7 mouse cellular contexts compared by ENCODE assay signal in genomic region chr1:167307674-167308073, GRCm38 (mm10). TPM values are rescaled to one million over a fixed set of nuclear protein-coding genes. Genes with fewer than 3 reads are reported as not detected.
DNase-seq lines count a peak whose midpoint lies in the region; ATAC-seq and TF ChIP-seq lines count a peak whose summit lies in the region.

No protein-coding gene starts in this region.

- peak overlapping the region; percentile 87 for H3K4me3 ChIP-seq in lung, postnatal 0 days (ENCODE audit: low read depth, low read length)
- peak overlapping the region; percentile 69 for H3K4me3 ChIP-seq in embryonic facial prominence, embryonic 11.5 days (ENCODE audit: low read depth, low read length)
- H3K4me3 ChIP-seq in intestine, postnatal 0 days (ENCODE audit: low read depth, low read length): peak overlapping the region; percentile 87

- no peaks in the 10 kb centered on the region for H3K27me3 ChIP-seq in lung, postnatal 0 days (replicated peaks; ENCODE audit: insufficient read depth, low read length)
- H3K27me3 ChIP-seq in embryonic facial prominence, embryonic 11.5 days (ENCODE audit: control insufficient read depth, insufficient read depth, low read length): no peaks in the 10 kb centered on the region
- H3K27me3 ChIP-seq in intestine, postnatal 0 days (replicated peaks; ENCODE audit: control insufficient read depth, insufficient read depth, low read length): no peaks in the 10 kb centered on the region
- H3K27me3 ChIP-seq in splenic B cell, adult 2 months (ENCODE audit: control insufficient read depth, insufficient read depth, low read length, poor library complexity, severe bottlenecking): no peaks in the 10 kb centered on the region; the same call in 1 of the 2 replicates

- H3K9ac ChIP-seq in lung, postnatal 0 days (replicated peaks; ENCODE audit: low read depth): no peak overlapping the region
- H3K9ac ChIP-seq in embryonic facial prominence, embryonic 11.5 days (replicated peaks; ENCODE audit: low read length): peak overlapping the region; percentile 97
- H3K9ac ChIP-seq in intestine, postnatal 0 days (ENCODE audit: low read depth, low read length): 0 out of 2 replicates have a peak overlapping the region, but pooled peaks have one; percentile 91

- peak overlapping the region; percentile 94 for H3K4me2 ChIP-seq in lung, postnatal 0 days (replicated peaks; ENCODE audit: low read depth, low read length)
- H3K4me2 ChIP-seq in embryonic facial prominence, embryonic 11.5 days (ENCODE audit: low read depth, low read length): peak overlapping the region; percentile 48
- H3K4me2 ChIP-seq in intestine, postnatal 0 days (replicated peaks; ENCODE audit: low read depth): peak overlapping the region; percentile 89

- ATAC-seq in lung, postnatal 0 days: no peak
- no peak for ATAC-seq in embryonic facial prominence, embryonic 11.5 days (replicated peaks; ENCODE audit: insufficient number of reproducible peaks, low FRiP score, low TSS enrichment, low read depth)
- ATAC-seq in intestine, postnatal 0 days: no peak

- H3K4me1 ChIP-seq in lung, postnatal 0 days (ENCODE audit: insufficient read depth, low read depth, low read length): peaks cover 3% of the 10 kb centered on the region; the same call in 1 of the 2 replicates
- H3K4me1 ChIP-seq in embryonic facial prominence, embryonic 11.5 days (ENCODE audit: control insufficient read depth, insufficient read depth, low read length): no peaks in the 10 kb centered on the region
- peaks cover 2% of the 10 kb centered on the region; the same call in 1 of the 2 replicates for H3K4me1 ChIP-seq in intestine, postnatal 0 days (replicated peaks; ENCODE audit: control insufficient read depth, insufficient read depth, low read length)

- no peaks in the 10 kb centered on the region for H3K9me3 ChIP-seq in lung, postnatal 0 days (ENCODE audit: low read length)
- H3K9me3 ChIP-seq in embryonic facial prominence, embryonic 11.5 days (replicated peaks; ENCODE audit: control insufficient read depth, low read length): no peaks in the 10 kb centered on the region
- no peaks in the 10 kb centered on the region for H3K9me3 ChIP-seq in intestine, postnatal 0 days (ENCODE audit: control insufficient read depth)

- TF ChIP-seq EP300 in lung, postnatal 0 days (IDR thresholded peaks at IDR 0.05): no peak

- 57% methylated on average over 11 of the region's 11 CpGs for WGBS in lung, postnatal 0 days
- WGBS in embryonic facial prominence, embryonic 11.5 days: 62% methylated on average over 11 of the region's 11 CpGs
- 51% methylated on average over 11 of the region's 11 CpGs for WGBS in intestine, postnatal 0 days

- no peaks in the 10 kb centered on the region for H3K36me3 ChIP-seq in lung, postnatal 0 days (ENCODE audit: insufficient read depth, low read length)
- H3K36me3 ChIP-seq in embryonic facial prominence, embryonic 11.5 days (replicated peaks; ENCODE audit: control insufficient read depth, insufficient read depth, low read depth, low read length): no peaks in the 10 kb centered on the region; the same call in 1 of the 2 replicates
- H3K36me3 ChIP-seq in intestine, postnatal 0 days (ENCODE audit: control insufficient read depth, insufficient read depth): peaks cover 4% of the 10 kb centered on the region
- no peaks in the 10 kb centered on the region; the same call in 1 of the 2 replicates for H3K36me3 ChIP-seq in splenic B cell, adult 2 months (ENCODE audit: control insufficient read depth, insufficient read depth, low read length, poor library complexity, severe bottlenecking)

- no peak for DNase-seq in lung, postnatal 0 days (ENCODE audit: low spot score)
- DNase-seq in lung, postnatal 36 days: no peak
- no peak for DNase-seq in embryonic facial prominence, embryonic 11.5 days (ENCODE audit: low spot score)
- DNase-seq in splenic B cell, adult 2 months (ENCODE audit: low read depth, low spot score): peak; percentile 9
- no peak for DNase-seq in spleen, postnatal 10 days (ENCODE audit: low spot score in 2 of 2)
- DNase-seq in adipocyte (ENCODE audit: low spot score): no peak

- no peak for TF ChIP-seq CTCF in lung, postnatal 0 days (IDR thresholded peaks at IDR 0.05)
- no peak for TF ChIP-seq CTCF in intestine, postnatal 0 days (IDR thresholded peaks at IDR 0.05; ENCODE audit: low read depth)

- no peak overlapping the region for H3K27ac ChIP-seq in lung, postnatal 0 days (ENCODE audit: low read length)
- H3K27ac ChIP-seq in embryonic facial prominence, embryonic 11.5 days (replicated peaks; ENCODE audit: low read depth, low read length): no peak overlapping the region
- H3K27ac ChIP-seq in intestine, postnatal 0 days (ENCODE audit: low read depth, low read length): no peak overlapping the region

RNA-seq across cellular contexts. Expression of gene Tmco1, which starts 0.5 kb away (rescaled TPM):
- 94.7 and 99.7 TPM in 2 replicates for polyA plus RNA-seq in lung, postnatal 0 days (2015; fragmentation: Nextera tagmentation; extraction: Ambion mirVana)
- 84.8 and 91.8 TPM in 2 replicates for polyA plus RNA-seq in embryonic facial prominence, embryonic 11.5 days (2014; fragmentation: Nextera tagmentation; extraction: Ambion mirVana)
- polyA plus RNA-seq in intestine, postnatal 0 days (2015; fragmentation: Nextera tagmentation; extraction: Ambion mirVana): 82.6 and 95.3 TPM in 2 replicates

RNA-seq across cellular contexts. Expression of gene Uck2, which starts 22.6 kb away (rescaled TPM):
- polyA plus RNA-seq in lung, postnatal 0 days (2015; fragmentation: Nextera tagmentation; extraction: Ambion mirVana): 21.6 and 22.9 TPM in 2 replicates
- polyA plus RNA-seq in embryonic facial prominence, embryonic 11.5 days (2014; fragmentation: Nextera tagmentation; extraction: Ambion mirVana): 108 and 120 TPM in 2 replicates
- polyA plus RNA-seq in intestine, postnatal 0 days (2015; fragmentation: Nextera tagmentation; extraction: Ambion mirVana): 10.1 and 10.8 TPM in 2 replicates

RNA-seq across cellular contexts. Expression of gene Aldh9a1, which starts 42.1 kb away (rescaled TPM):
- polyA plus RNA-seq in lung, postnatal 0 days (2015; fragmentation: Nextera tagmentation; extraction: Ambion mirVana): 33.2 and 35.4 TPM in 2 replicates
- 46.3 and 46.7 TPM in 2 replicates for polyA plus RNA-seq in embryonic facial prominence, embryonic 11.5 days (2014; fragmentation: Nextera tagmentation; extraction: Ambion mirVana)
- polyA plus RNA-seq in intestine, postnatal 0 days (2015; fragmentation: Nextera tagmentation; extraction: Ambion mirVana): 185 and 214 TPM in 2 replicates
